Comparison of ENCODE assay signal across 10 mouse cellular contexts in the genomic region with DNA sequence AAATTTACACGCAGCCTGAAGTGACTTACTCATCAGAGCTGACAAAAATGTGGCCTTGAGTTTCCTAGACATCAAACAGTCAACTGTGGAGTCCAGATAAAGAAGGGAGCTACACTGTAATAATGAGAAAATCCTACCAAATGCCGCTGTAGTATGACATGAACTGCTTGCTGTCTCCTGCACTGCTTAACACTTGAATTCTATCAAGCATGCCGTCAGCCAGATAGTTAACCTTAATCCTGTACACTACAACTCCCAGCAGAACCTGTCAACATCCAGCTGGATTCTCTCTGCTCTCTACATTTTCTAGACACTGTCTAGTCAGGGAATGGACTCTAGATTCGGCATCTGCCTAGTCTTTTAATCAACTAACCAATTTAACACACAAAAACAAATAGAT. TPM values are rescaled to one million over a fixed set of nuclear protein-coding genes. Genes with fewer than 3 reads are reported as not detected.
DNase-seq lines count a peak whose midpoint lies in the region; ATAC-seq and TF ChIP-seq lines count a peak whose summit lies in the region.
"Had no signal": no experiment of that assay in that cellular context is flagged by ENCODE, and none has a peak within 500 bp of the region (broad histone marks: within the 10 kb centered on the region; RNA-seq: fewer than 3 reads in every experiment).

No protein-coding gene starts in this region.

- intact Hi-C loops in gastrocnemius, adult 2 months (cut with DNase I), result no loop called here
- intact Hi-C loops in gastrocnemius, postnatal 14 days (cut with DNase I; ENCODE audit: low total_unique reads), result no loop called here

- WGBS in liver, embryonic 13.5 days (ENCODE audit: insufficient replicate concordance), result 33% methylated on average over 4 of the region's 4 CpGs
- WGBS in forebrain, embryonic 12.5 days, result 84% methylated on average over 4 of the region's 4 CpGs

- TF ChIP-seq CTCF in gastrocnemius, adult 2 months (IDR thresholded peaks at IDR 0.05), result no peak

- ATAC-seq in megakaryocyte, adult 5-6 weeks (ENCODE audit: poor library complexity, severe bottlenecking), result no peak
- ATAC-seq in liver, embryonic 13.5 days (ENCODE audit: low read depth), result no peak
- ATAC-seq in forebrain, embryonic 12.5 days (ENCODE audit: low FRiP score), result no peak

- no peak for DNase-seq in gastrocnemius, adult 2 months
- no peak for DNase-seq in gastrocnemius, postnatal 14 days
- no peak for DNase-seq in liver, embryonic 13.5 days
- no peak for DNase-seq in gastrocnemius, postnatal 25 days
- no peak for DNase-seq in retina, embryonic 14.5 days (ENCODE audit: low spot score)
- DNase-seq: cerebellum, adult 8-10 months had no signal

- peak overlapping the region; percentile 75 for H3K4me2 ChIP-seq in liver, embryonic 13.5 days
- H3K4me2 ChIP-seq in forebrain, embryonic 12.5 days, result no peak overlapping the region
- H3K4me2 ChIP-seq: neural tube, embryonic 15.5 days had no signal

- H3K9ac ChIP-seq in liver, embryonic 13.5 days, result peak overlapping the region; percentile 28
- no peak overlapping the region for H3K9ac ChIP-seq in forebrain, embryonic 12.5 days
- H3K9ac ChIP-seq: neural tube, embryonic 15.5 days had no signal

- no peaks in the 10 kb centered on the region for H3K9me3 ChIP-seq in megakaryocyte, embryonic 14.5 days
- H3K9me3 ChIP-seq in liver, embryonic 13.5 days (replicated peaks), result no peaks in the 10 kb centered on the region
- H3K9me3 ChIP-seq in forebrain, embryonic 12.5 days, result no peaks in the 10 kb centered on the region
- H3K9me3 ChIP-seq: neural tube, embryonic 15.5 days had no signal

- peak overlapping the region; percentile 48 for H3K27ac ChIP-seq in gastrocnemius, adult 2 months
- H3K27ac ChIP-seq in liver, embryonic 13.5 days, result peak overlapping the region; percentile 40
- no peak overlapping the region for H3K27ac ChIP-seq in forebrain, embryonic 12.5 days
- H3K27ac ChIP-seq: neural tube, embryonic 15.5 days had no signal

- H3K4me3 ChIP-seq in gastrocnemius, adult 2 months, result peak overlapping the region; percentile 76
- peak overlapping the region; percentile 95 for H3K4me3 ChIP-seq in megakaryocyte, embryonic 14.5 days (replicated peaks)
- peak overlapping the region; percentile 37 for H3K4me3 ChIP-seq in liver, embryonic 13.5 days (replicated peaks)
- no peak overlapping the region for H3K4me3 ChIP-seq in forebrain, embryonic 12.5 days (replicated peaks)
- H3K4me3 ChIP-seq: neural tube, embryonic 15.5 days had no signal

- peaks cover 51% of the 10 kb centered on the region for H3K36me3 ChIP-seq in megakaryocyte, embryonic 14.5 days (replicated peaks; ENCODE audit: low read length)
- H3K36me3 ChIP-seq in liver, embryonic 13.5 days, result peaks cover 35% of the 10 kb centered on the region
- peaks cover 6% of the 10 kb centered on the region; the same call in 1 of the 2 replicates for H3K36me3 ChIP-seq in forebrain, embryonic 12.5 days (replicated peaks)

- H3K4me1 ChIP-seq in megakaryocyte, embryonic 14.5 days, result peaks cover 37% of the 10 kb centered on the region
- peaks cover 36% of the 10 kb centered on the region for H3K4me1 ChIP-seq in liver, embryonic 13.5 days (replicated peaks)
- peaks cover 16% of the 10 kb centered on the region for H3K4me1 ChIP-seq in forebrain, embryonic 12.5 days

- H3K27me3 ChIP-seq in megakaryocyte, embryonic 14.5 days (replicated peaks), result no peaks in the 10 kb centered on the region
- H3K27me3 ChIP-seq in liver, embryonic 13.5 days, result no peaks in the 10 kb centered on the region
- no peaks in the 10 kb centered on the region for H3K27me3 ChIP-seq in forebrain, embryonic 12.5 days
- H3K27me3 ChIP-seq: neural tube, embryonic 15.5 days had no signal

RNA-seq across cellular contexts. Expression of gene Dnajb4, which starts 20.8 kb away (rescaled TPM):
- 10 to 100 TPM; 45.5 to 85.8 TPM for total RNA-seq in gastrocnemius, adult 2 months (2021)
- 10 to 100 TPM; 45.4 to 48.2 TPM for total RNA-seq in gastrocnemius, postnatal 14 days (2021)
- 5.3 TPM in 1 of 2 replicates, not detected in the other for polyA plus RNA-seq in megakaryocyte, embryonic 14.5 days (2012; ENCODE audit: insufficient read depth, low replicate concordance)
- total RNA-seq in megakaryocyte, adult 5-6 weeks (2015), result 7.8 and 11.2 TPM in 2 replicates
- total RNA-seq in megakaryocyte, adult 5-6 weeks (2017), result 10.8 and 12.3 TPM in 2 replicates
- 35.2 and 46.3 TPM in 2 replicates for polyA plus RNA-seq in liver, embryonic 13.5 days (2015; fragmentation: Nextera tagmentation; extraction: Ambion mirVana)
- polyA plus RNA-seq in forebrain, embryonic 12.5 days (2016; fragmentation: Nextera tagmentation; extraction: Ambion mirVana), result 26.6 and 28.7 TPM in 2 replicates
- 10 to 100 TPM; 43.3 to 47.7 TPM for total RNA-seq in gastrocnemius, postnatal 25 days (2021)

RNA-seq across cellular contexts. Expression of gene Fubp1, which starts 20.9 kb away (rescaled TPM):
- total RNA-seq in gastrocnemius, adult 2 months (2021), result 10 to 100 TPM; 30.1 to 36.8 TPM
- total RNA-seq in gastrocnemius, postnatal 14 days (2021), result 10 to 100 TPM; 31.5 to 35.2 TPM
- 205 and 764 TPM in 2 replicates for polyA plus RNA-seq in megakaryocyte, embryonic 14.5 days (2012; ENCODE audit: insufficient read depth, low replicate concordance)
- 74.7 and 84.8 TPM in 2 replicates for total RNA-seq in megakaryocyte, adult 5-6 weeks (2015)
- 135 and 140 TPM in 2 replicates for total RNA-seq in megakaryocyte, adult 5-6 weeks (2017)
- polyA plus RNA-seq in liver, embryonic 13.5 days (2015; fragmentation: Nextera tagmentation; extraction: Ambion mirVana), result 99.4 and 128 TPM in 2 replicates
- 437 and 443 TPM in 2 replicates for polyA plus RNA-seq in forebrain, embryonic 12.5 days (2016; fragmentation: Nextera tagmentation; extraction: Ambion mirVana)
- 10 to 100 TPM; 29.1 to 29.7 TPM for total RNA-seq in gastrocnemius, postnatal 25 days (2021)

RNA-seq across cellular contexts. Expression of gene Gipc2, which starts 23.3 kb away (rescaled TPM):
- total RNA-seq in gastrocnemius, adult 2 months (2021), result under 1 TPM; 0.69 to 0.75 TPM
- total RNA-seq in gastrocnemius, postnatal 14 days (2021), result 1 to 10 TPM in 1 of 2 experiments, under 1 TPM in 1; 0.82 to 1.1 TPM
- polyA plus RNA-seq in megakaryocyte, embryonic 14.5 days (2012; ENCODE audit: insufficient read depth, low replicate concordance), result 2.4 TPM in 1 of 2 replicates, not detected in the other
- not detected in 2 replicates for total RNA-seq in megakaryocyte, adult 5-6 weeks (2015)
- 0.44 TPM in 1 of 2 replicates, not detected in the other for total RNA-seq in megakaryocyte, adult 5-6 weeks (2017)
- 12.3 and 21.0 TPM in 2 replicates for polyA plus RNA-seq in liver, embryonic 13.5 days (2015; fragmentation: Nextera tagmentation; extraction: Ambion mirVana)
- polyA plus RNA-seq in forebrain, embryonic 12.5 days (2016; fragmentation: Nextera tagmentation; extraction: Ambion mirVana), result 1.4 and 2.1 TPM in 2 replicates
- total RNA-seq in gastrocnemius, postnatal 25 days (2021), result under 1 TPM; 0.24 to 0.59 TPM
